Mouse (Mus musculus): ENCODE measurements around the gene Ahcyl1. TPM values are rescaled to one million over a fixed set of nuclear protein-coding genes. Genes with fewer than 3 reads are reported as not detected.
A peak's percentile ranks its signal among the peaks of the same experiment; 100 is the strongest.
"Not testable (repeated sequence)": the region's sequence is repeated elsewhere in the genome, so short reads cannot be mapped to it uniquely, and the experiment has no call there.

Gene Ahcyl1
- polyA plus RNA-seq, 1 experiment from 2014 or later = 105 TPM

DNA sequence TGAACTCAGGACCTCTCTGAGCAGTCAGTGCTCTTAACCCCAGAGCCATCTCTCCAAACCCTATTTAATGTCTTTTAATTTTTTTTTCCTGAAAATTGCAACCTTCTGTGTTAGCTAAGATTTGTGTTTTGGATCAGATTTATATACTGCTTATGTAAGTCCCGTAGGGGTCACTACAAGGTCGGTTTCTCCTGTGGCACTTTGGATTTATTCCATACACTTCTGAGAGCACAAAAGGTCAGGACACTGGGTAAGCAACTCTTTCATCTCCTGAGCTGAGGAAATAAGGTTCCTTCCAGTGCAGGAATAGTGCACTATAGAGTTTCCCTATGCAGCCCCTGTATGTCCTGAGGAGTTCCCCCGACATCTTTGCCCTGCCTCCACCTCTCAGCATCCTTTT is 40.9 kb downstream of the Ahcyl1 start:
- ATAC-seq = no peak
- H3K4me1 ChIP-seq (ENCODE audit: control insufficient read depth, insufficient read depth, low read length) = no peaks in the 10 kb centered on the region
- WGBS = 90% methylated on average over 3 of the region's 3 CpGs
- no peak overlapping the region for H3K4me2 ChIP-seq (ENCODE audit: low read length)
- no peak overlapping the region for H3K4me3 ChIP-seq (ENCODE audit: low read depth, low read length)
- H3K27me3 ChIP-seq (replicated peaks; ENCODE audit: control insufficient read depth, insufficient read depth, low read length) = no peaks in the 10 kb centered on the region
- no peaks in the 10 kb centered on the region for H3K9me3 ChIP-seq (replicated peaks; ENCODE audit: control insufficient read depth, low read length)
- no peak overlapping the region for H3K9ac ChIP-seq (ENCODE audit: low read length)
- H3K36me3 ChIP-seq (ENCODE audit: control insufficient read depth, insufficient read depth, low read length) = peaks cover 12% of the 10 kb centered on the region; the same call in 1 of the 2 replicates
- DNase-seq (ENCODE audit: low spot score) = no peak
- H3K27ac ChIP-seq (ENCODE audit: low read depth, low read length) = no peak overlapping the region

DNA sequence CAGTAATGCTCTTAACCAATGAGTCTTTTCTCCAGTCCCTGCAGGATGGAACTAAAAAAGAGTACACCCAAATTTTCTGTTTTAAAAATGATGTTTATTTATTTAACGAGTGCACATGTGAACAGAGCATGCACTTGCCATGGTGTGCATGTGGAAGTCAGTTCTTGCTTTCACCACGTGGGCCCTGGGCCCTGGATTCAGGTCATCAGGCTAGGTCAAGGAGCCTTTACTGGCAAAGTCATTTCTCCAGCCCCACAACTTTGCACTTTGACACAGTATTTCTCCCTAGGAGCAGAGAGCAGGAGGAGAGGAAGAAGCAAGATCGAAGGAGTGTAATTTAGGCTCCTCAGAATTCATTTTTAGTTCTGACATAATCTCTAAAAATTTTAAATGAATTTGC is 41.5 kb downstream of the Ahcyl1 start:
- no peak overlapping the region for H3K4me2 ChIP-seq (ENCODE audit: low read length)
- 0 out of 2 replicates have a peak, but pooled peaks cover 7% of the 10 kb centered on the region for H3K36me3 ChIP-seq (ENCODE audit: control insufficient read depth, insufficient read depth, low read length)
- H3K9ac ChIP-seq (ENCODE audit: low read length) = no peak overlapping the region
- ATAC-seq (no peak), DNase-seq (ENCODE audit: low spot score) (no peak)
- no peaks in the 10 kb centered on the region for H3K4me1 ChIP-seq (ENCODE audit: control insufficient read depth, insufficient read depth, low read length)
- H3K9me3 ChIP-seq (replicated peaks; ENCODE audit: control insufficient read depth, low read length) = no peaks in the 10 kb centered on the region
- H3K27ac ChIP-seq (ENCODE audit: low read depth, low read length) = no peak overlapping the region
- 86% methylated on average over 3 of the region's 3 CpGs for WGBS
- no peaks in the 10 kb centered on the region for H3K27me3 ChIP-seq (replicated peaks; ENCODE audit: control insufficient read depth, insufficient read depth, low read length)
- no peak overlapping the region for H3K4me3 ChIP-seq (ENCODE audit: low read depth, low read length)

DNA sequence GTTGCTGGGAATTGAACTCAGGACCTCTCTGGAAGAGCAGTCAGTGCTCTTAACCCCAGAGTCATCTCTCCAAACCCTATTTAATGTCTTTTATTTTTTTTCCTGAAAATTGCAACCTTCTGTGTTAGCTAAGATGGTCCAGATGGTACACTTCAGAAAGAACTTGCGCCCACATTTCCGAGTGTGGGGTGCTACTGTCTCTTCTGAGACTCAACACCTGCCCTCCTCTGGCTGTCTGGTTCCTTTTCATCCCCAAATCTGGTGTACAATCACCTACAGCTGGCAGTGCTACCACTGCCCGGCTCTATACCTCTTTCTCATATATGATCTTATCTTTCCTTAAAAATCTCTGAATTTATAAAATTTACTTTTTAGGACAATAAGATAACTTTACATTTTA is 43.4 kb downstream of the Ahcyl1 start:
- ATAC-seq = no peak

DNA sequence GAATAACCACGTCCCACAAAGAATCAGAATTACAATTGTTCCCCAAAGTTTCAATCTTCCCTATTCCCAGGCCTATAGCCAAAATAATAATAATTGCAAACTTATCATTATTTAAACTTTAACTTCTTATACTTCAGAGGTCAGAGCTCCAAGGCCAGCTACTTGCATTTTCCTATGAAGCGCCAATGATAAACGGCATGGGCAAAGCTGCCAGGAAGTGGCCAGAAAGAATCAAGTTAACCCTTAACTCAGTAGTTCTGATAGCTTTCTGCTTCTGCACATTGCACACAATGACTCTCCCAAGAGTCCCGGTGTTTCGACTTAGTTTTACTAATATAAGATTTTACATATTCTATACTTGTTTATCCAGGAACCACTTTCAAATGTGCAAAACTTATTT is 46.1 kb downstream of the Ahcyl1 start:
- WGBS = 78% methylated on average over 5 of the region's 5 CpGs
- not testable (repeated sequence) for DNase-seq (ENCODE audit: low spot score); H3K9ac ChIP-seq (ENCODE audit: low read length); ATAC-seq; H3K27me3 ChIP-seq (replicated peaks; ENCODE audit: control insufficient read depth, insufficient read depth, low read length); H3K4me1 ChIP-seq (ENCODE audit: control insufficient read depth, insufficient read depth, low read length); H3K4me2 ChIP-seq (ENCODE audit: low read length); H3K27ac ChIP-seq (ENCODE audit: low read depth, low read length); H3K9me3 ChIP-seq (replicated peaks; ENCODE audit: control insufficient read depth, low read length); H3K36me3 ChIP-seq (ENCODE audit: control insufficient read depth, insufficient read depth, low read length); H3K4me3 ChIP-seq (ENCODE audit: low read depth, low read length)

More for the DNA sequence above, 43.4 kb downstream of the Ahcyl1 start:
- no peak overlapping the region for H3K4me2 ChIP-seq (ENCODE audit: low read length)
- H3K9ac ChIP-seq (ENCODE audit: low read length) = no peak overlapping the region
- no peaks in the 10 kb centered on the region for H3K9me3 ChIP-seq (replicated peaks; ENCODE audit: control insufficient read depth, low read length)
- H3K4me3 ChIP-seq (ENCODE audit: low read depth, low read length) = no peak overlapping the region
- WGBS = 97% methylated on average over 3 of the region's 3 CpGs
- no peaks in the 10 kb centered on the region for H3K27me3 ChIP-seq (replicated peaks; ENCODE audit: control insufficient read depth, insufficient read depth, low read length)
- H3K4me1 ChIP-seq (ENCODE audit: control insufficient read depth, insufficient read depth, low read length) = no peaks in the 10 kb centered on the region
- DNase-seq (ENCODE audit: low spot score) = no peak
- H3K27ac ChIP-seq (ENCODE audit: low read depth, low read length) = no peak overlapping the region
- no peaks in the 10 kb centered on the region for H3K36me3 ChIP-seq (ENCODE audit: control insufficient read depth, insufficient read depth, low read length)

DNA sequence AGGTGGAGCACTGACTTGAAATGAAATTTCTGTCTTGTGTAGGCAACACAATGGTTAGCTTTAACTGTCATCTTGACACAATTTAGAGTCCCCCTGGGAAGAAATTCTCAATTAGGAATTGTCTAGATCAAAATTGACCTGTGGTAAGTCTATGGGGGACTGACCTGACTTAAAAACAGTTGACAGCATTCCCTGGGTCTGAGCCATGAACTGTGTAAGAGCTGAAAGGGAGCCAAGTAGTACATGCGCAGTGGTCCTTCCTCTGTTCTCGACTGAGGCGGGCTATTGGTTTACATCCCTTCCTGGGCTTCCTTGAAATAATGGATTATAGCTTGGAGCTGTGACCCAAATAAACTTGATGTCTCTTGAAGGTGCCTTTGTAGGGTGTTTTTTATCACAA is 49.4 kb downstream of the Ahcyl1 start:
- WGBS = 89% methylated on average over 3 of the region's 3 CpGs
- H3K27ac ChIP-seq (ENCODE audit: low read depth, low read length) = no peak overlapping the region
- H3K4me1 ChIP-seq (ENCODE audit: control insufficient read depth, insufficient read depth, low read length) = no peaks in the 10 kb centered on the region
- no peaks in the 10 kb centered on the region for H3K36me3 ChIP-seq (ENCODE audit: control insufficient read depth, insufficient read depth, low read length)
- H3K4me2 ChIP-seq (ENCODE audit: low read length) = no peak overlapping the region
- no peak overlapping the region for H3K9ac ChIP-seq (ENCODE audit: low read length)
- no peaks in the 10 kb centered on the region for H3K27me3 ChIP-seq (replicated peaks; ENCODE audit: control insufficient read depth, insufficient read depth, low read length)
- DNase-seq (ENCODE audit: low spot score) (no peak), ATAC-seq (no peak)
- H3K9me3 ChIP-seq (replicated peaks; ENCODE audit: control insufficient read depth, low read length) = no peaks in the 10 kb centered on the region
- no peak overlapping the region for H3K4me3 ChIP-seq (ENCODE audit: low read depth, low read length)

DNA sequence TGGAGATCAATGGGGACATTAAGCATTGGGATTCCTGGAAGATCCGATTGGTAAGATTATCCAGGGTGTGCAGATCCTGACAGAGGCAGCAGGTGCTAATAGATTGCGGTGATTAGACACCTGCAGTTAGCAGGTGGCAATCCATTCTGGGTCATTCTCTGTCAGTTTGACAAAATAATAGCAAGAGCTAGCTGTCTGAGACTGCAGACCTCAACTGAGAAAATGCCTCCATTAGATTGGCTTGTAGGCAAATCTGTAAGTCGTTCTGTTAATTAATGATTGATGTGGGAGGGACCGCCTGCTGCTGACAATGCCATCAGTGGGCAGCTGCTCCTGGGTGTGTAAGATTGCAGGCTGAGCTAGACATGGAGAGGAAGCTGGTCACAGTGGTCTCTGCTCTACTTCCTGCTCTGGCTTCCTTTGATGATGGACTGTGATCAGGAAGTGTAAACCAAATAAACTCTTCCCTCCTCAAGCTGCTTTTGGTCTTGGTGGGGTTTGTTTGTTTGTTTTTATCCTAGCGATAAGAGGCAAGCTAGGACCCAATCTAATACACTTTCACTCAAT is 58.7 kb downstream of the Ahcyl1 start:
- Histone ChIP-seq H3K27ac (ENCODE audit: low read depth, low read length) (no peak overlapping the region), H3K9ac (ENCODE audit: low read length) (no peak overlapping the region), H3K4me2 (ENCODE audit: low read length) (no peak overlapping the region), H3K4me1 (ENCODE audit: control insufficient read depth, insufficient read depth, low read length) (no peaks in the 10 kb centered on the region), H3K4me3 (ENCODE audit: low read depth, low read length) (no peak overlapping the region), H3K27me3 (replicated peaks; ENCODE audit: control insufficient read depth, insufficient read depth, low read length) (no peaks in the 10 kb centered on the region), H3K36me3 (ENCODE audit: control insufficient read depth, insufficient read depth, low read length) (no peaks in the 10 kb centered on the region), H3K9me3 (replicated peaks; ENCODE audit: control insufficient read depth, low read length) (no peaks in the 10 kb centered on the region)
- 58% methylated on average over 5 of the region's 5 CpGs for WGBS
- ATAC-seq = no peak
- DNase-seq (ENCODE audit: low spot score) = peak; percentile 22

DNA sequence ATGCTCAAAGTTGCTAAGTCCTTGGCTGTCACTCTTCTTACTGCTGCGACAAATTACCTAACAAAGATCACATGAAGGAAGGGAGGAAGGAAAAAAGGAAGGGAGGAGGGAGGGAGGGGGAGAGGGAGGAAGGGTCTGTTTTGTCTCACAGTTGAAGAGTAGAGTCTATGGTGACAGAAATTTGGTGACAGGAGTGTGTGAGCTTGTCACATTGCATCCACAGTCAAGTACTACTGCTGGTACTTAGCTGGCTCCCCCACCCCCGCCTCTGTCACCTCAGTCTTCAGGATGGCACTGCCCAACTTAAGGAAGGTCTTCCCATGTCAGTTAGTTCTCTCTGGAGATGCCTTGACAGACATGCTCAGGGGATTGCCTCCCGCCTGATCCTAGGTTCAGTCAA is 60.1 kb downstream of the Ahcyl1 start:
- H3K36me3 ChIP-seq (ENCODE audit: control insufficient read depth, insufficient read depth, low read length) = no peaks in the 10 kb centered on the region
- H3K9me3 ChIP-seq (replicated peaks; ENCODE audit: control insufficient read depth, low read length) = no peaks in the 10 kb centered on the region
- no peak for ATAC-seq
- no peaks in the 10 kb centered on the region for H3K4me1 ChIP-seq (ENCODE audit: control insufficient read depth, insufficient read depth, low read length)
- DNase-seq (ENCODE audit: low spot score) = no peak
- no peak overlapping the region for H3K27ac ChIP-seq (ENCODE audit: low read depth, low read length)
- no peak overlapping the region for H3K9ac ChIP-seq (ENCODE audit: low read length)
- H3K4me2 ChIP-seq (ENCODE audit: low read length) = no peak overlapping the region
- H3K27me3 ChIP-seq (replicated peaks; ENCODE audit: control insufficient read depth, insufficient read depth, low read length) = no peaks in the 10 kb centered on the region
- 81% methylated on average over 3 of the region's 3 CpGs for WGBS
- H3K4me3 ChIP-seq (ENCODE audit: low read depth, low read length) = no peak overlapping the region

DNA sequence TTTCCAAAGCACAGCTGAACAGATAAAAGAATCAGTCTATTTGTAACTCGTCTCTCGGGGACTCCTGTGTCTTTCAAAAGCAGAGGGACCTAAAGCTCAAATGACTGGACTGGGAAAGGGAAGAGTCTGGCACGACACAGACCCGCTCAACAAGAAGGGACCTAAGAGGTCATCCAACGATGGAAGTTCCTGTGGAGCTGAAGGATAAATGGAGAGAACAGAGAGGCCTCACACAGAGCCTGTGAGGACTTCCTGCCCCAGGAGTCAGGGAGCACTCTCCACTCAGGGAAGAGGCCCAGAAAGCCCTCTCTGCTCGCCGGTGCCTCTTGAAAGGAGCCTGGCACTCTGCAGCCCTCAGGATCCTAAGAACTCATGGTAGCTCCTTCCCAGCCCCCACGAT is 60.5 kb downstream of the Ahcyl1 start:
- Histone ChIP-seq H3K36me3 (ENCODE audit: control insufficient read depth, insufficient read depth, low read length) (no peaks in the 10 kb centered on the region), H3K9ac (ENCODE audit: low read length) (no peak overlapping the region), H3K27ac (ENCODE audit: low read depth, low read length) (no peak overlapping the region), H3K4me3 (ENCODE audit: low read depth, low read length) (no peak overlapping the region), H3K4me1 (ENCODE audit: control insufficient read depth, insufficient read depth, low read length) (no peaks in the 10 kb centered on the region), H3K27me3 (replicated peaks; ENCODE audit: control insufficient read depth, insufficient read depth, low read length) (no peaks in the 10 kb centered on the region), H3K9me3 (replicated peaks; ENCODE audit: control insufficient read depth, low read length) (no peaks in the 10 kb centered on the region), H3K4me2 (ENCODE audit: low read length) (no peak overlapping the region)
- DNase-seq (ENCODE audit: low spot score) (no peak), ATAC-seq (no peak)
- 62% methylated on average over 8 of the region's 8 CpGs for WGBS

DNA sequence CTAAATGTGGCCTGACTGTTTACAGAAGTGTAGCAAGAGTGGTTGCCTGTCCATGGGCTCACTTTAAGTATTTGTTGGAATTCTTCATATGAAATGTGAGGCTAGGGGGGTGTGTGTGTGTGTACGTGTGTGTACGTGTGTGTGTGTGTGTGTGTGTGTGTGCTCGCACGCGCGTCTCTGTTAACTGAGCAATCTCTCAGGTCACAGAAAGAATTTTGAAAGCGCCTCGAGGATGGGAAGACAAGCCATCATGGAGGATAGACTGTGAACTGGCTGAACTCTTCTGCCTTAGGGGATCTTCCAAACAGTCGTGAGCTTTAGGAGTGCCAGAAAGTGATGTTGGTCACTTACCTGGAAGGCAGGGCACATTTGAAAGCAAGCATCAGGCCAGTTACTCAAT is 62.5 kb downstream of the Ahcyl1 start:
- 95% methylated on average over 9 of the region's 9 CpGs for WGBS
- DNase-seq (ENCODE audit: low spot score) = no peak
- no peak overlapping the region for H3K27ac ChIP-seq (ENCODE audit: low read depth, low read length)
- ATAC-seq = no peak
- H3K9me3 ChIP-seq (replicated peaks; ENCODE audit: control insufficient read depth, low read length) = no peaks in the 10 kb centered on the region
- H3K9ac ChIP-seq (ENCODE audit: low read length) = no peak overlapping the region
- peaks cover 11% of the 10 kb centered on the region for H3K4me1 ChIP-seq (ENCODE audit: control insufficient read depth, insufficient read depth, low read length)
- H3K36me3 ChIP-seq (ENCODE audit: control insufficient read depth, insufficient read depth, low read length) = peaks cover 5% of the 10 kb centered on the region; the same call in 1 of the 2 replicates
- H3K4me2 ChIP-seq (ENCODE audit: low read length) = no peak overlapping the region
- no peak overlapping the region for H3K4me3 ChIP-seq (ENCODE audit: low read depth, low read length)
- no peaks in the 10 kb centered on the region for H3K27me3 ChIP-seq (replicated peaks; ENCODE audit: control insufficient read depth, insufficient read depth, low read length)

Data from forebrain, embryonic 14.5 days (tissue).